Mouse (Mus musculus) left cerebral cortex, postnatal 4 days (tissue): ENCODE data around the gene Zfp606. TPM values are rescaled to one million over a fixed set of nuclear protein-coding genes. Genes with fewer than 3 reads are reported as not detected.

Experiments
- DNase-seq: peaks from one replicate; pipeline ENCODE4 v3.0.0-alpha.2; 2022
- intact Hi-C: fragments of 180-260 bp; cut with DNase I; formaldehyde crosslinking; loops from one replicate; pipeline ENCODE4 v1.15.1; 2025
- total RNA-seq, 2 experiments: library from RNA; stranded (reverse); gene quantifications; 2 replicates each; pipeline ENCODE4 v1.2.3; 2021

The Zfp606 gene
- 10 to 100 TPM; 22.3 to 25.9 TPM for total RNA-seq

DNA sequence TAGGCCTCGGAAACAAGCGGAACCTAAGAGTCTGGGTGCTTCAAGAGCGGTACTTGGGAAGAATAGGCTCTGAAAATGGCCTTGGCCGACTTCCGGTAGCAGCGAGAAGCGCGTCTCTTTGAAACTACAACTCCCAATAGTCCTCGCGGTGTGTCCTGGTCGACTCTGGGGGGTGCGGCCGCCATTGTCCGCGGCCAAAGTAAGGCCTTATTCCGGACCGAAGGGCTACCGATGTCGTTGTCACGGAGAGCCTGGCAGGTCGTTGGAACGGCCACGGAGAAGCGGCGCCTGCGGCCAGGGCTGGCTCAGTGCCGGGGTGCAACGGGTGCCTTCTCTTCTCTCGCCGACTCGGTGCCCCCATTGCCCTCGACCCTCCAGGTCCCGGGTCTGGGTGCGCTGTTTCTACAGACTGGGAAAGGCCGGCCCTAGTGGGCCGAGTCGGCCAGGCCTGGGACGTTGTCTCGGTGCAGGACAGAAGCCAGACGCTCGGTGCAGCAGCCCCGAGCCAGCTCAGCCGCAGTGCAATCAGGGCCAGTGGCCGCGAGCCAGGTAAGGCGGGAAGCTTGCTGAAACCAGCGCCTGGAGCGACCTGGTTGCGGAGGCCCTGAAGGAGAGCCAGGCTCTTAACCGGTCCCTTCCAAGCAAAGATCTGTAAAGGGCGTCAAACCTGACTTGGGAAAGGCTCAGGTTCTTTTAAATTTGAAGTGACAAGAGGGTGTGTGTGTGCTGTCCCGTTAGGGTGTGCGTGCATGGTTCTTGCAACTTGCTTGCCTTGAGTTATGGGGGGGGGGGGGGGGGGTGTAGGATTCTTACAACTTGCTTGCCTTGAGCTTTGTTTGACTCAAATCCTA, at the start of gene Zfp606:
TSS of gene Zfp606 (plus strand) at position 136 of the 851 bp plus-strand sequence.
- intact Hi-C loops = loop anchor here (10.0 kb wide), 1 partner anchor 54 kb away; the partner anchor contains the start of gene Zfp551
- DNase-seq = peak; percentile 89

DNA sequence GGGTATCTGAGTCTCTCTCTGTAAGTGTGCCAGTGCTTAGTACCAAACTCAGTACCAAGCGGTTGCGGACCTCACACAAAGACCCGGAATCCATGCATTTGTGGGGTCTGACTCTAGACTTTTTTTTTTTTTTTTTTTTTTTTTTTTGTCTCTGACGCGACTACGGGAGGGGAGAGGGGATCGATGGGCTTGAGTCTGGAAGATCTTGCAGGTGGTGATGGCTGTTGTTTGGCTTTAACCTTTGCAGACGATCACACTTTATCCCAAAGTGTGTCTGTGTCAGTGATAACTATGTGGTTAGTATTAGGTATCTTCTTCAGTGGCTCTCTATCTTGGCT, 885 bp downstream of the Zfp606 start:
- DNase-seq = no peak
- intact Hi-C loops = loop anchor here (10.0 kb wide), 1 partner anchor 54 kb away; the partner anchor contains the start of gene Zfp551

DNA sequence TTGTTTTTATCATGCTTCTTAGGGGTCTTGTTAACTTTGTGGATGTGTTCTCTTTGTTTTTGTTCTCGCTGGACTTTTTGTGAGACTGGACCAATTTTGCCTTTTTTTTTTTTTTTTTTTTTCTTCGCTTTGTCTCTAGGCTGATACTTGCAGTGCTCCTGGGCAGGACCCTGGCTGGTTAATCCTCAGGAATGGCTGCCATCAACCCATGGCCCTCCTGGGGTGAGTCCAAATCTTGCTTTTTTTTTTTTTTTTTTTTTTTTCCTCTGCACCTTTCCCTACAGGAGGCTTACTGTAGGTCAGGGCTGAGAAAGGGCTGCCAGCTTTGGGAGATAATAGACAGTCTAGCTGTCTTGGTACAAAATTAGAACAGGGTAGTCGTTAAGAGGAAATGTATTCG, 1.4 kb downstream of the Zfp606 start:
- intact Hi-C loops = loop anchor here (10.0 kb wide), 1 partner anchor 55 kb away; the partner anchor contains the start of gene Zfp551

DNA sequence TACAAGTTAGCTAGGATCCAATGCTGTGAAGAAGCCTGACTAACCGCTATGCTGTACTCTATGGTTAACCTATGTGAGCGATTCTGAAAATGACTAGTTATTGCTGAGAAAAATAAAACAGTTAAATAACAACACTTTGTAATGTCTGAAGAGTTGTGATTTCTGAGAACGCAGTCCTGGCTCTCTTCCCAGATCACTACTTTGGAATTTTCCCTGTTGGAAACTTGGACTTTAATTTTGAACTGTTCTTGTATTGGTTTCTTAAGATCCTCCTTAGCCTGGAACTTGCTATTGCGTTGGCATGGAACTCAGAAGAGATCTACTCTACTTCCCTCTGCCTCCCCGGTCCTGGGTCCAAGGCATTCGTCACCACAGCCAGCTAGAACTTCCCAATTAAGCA, 5.7 kb downstream of the Zfp606 start:
- intact Hi-C loops = no loop called here

More for the DNA sequence above, 1.4 kb downstream of the Zfp606 start:
- DNase-seq = no peak

DNA sequence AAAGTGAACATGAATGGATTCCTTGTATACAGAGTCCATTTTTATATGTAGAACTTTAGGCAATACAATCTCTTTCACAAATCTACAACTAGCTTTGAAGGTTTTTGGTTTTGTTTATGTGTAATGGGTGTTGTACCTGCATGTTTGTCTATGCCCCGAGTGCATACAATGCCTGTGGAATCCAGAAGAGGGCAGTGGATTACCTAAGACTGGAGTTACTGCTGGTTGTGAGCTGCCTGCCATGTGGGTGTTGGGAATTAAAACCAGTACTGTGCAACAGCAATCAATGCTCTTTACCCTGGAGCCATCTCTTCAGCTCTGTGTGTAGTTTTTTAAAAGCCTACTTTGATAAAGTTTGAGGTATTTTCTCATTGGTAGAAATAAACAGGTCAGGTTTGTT, 7.9 kb downstream of the Zfp606 start:
- DNase-seq = no peak
- intact Hi-C loops = no loop called here

More for the DNA sequence above, 5.7 kb downstream of the Zfp606 start:
- DNase-seq = no peak

DNA sequence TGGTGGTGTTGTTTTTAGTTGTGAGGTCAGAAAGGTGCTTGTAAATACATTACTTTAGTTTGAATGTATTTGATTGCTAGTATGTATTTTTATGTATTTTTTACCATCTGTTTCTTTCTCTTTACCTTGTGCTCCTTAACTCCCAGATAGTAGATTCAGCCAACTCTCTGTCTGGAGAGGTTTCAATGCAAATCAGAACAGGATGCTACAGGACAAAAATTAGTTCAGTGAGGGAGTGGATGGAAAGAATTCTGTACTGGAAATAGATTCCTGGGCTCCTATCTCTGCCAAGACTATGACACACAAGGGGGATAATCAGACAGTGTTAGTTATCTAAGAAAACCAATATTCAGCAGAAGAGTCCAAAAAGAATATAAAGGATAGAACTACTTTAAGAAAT, 8.6 kb downstream of the Zfp606 start:
- intact Hi-C loops = no loop called here
- DNase-seq = no peak

DNA sequence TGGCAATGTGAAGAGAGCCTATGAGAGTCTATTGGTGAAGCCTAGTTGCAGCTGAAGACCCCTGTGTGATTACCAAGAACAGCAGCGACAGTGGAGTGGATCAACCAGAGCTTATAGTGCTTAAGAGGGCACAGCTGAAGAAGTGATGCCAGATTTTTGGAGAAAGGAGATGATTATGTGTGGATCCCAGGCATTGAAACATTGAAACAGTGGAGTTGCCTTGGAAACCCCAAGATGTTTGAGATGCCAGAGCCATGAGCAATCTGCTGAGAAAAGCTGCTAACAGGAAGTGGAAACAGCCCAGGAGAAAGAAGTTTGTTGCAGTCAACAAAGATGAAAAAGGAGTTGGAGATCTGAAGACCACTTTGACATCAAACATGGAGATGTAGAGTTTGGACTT, 32.8 kb downstream of the Zfp606 start:
- no peak for DNase-seq
- intact Hi-C loops = no loop called here

DNA sequence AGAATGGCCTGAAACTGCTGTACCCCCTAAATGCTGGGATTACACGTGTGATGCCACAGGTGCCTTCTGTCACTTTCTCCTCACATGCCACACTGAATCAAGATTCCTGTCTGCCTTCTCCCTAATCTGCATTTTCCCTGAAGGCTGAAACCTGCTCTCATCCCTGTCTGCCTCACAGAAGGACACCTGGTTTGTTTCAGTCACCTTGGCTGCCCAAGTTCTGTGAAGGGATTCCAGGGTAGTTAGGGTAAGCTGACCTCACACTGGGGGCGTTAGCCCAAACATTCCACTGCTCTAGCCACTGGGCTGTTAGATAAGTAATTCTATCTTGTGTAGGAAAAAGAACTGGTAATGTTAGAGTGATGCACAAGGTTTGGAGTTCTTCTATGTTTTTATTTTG, 34.1 kb downstream of the Zfp606 start, which contains the start of gene 2900092C05Rik:
TSS of gene 2900092C05Rik (plus strand) at position 301 of the 400 bp plus-strand sequence.
- DNase-seq = no peak
- intact Hi-C loops = no loop called here

Other genes with a start within 250 kb of the Zfp606 start
- gene Vmn1r81, start 210.0 kb upstream of the Zfp606 start, total RNA-seq = under 1 TPM in 1 of 2 experiments, not detected in 1; 0.02 TPM
- not detected for gene Vmn1r82, start 177.9 kb upstream of the Zfp606 start, total RNA-seq
- not detected for gene Vmn1r83, start 148.8 kb upstream of the Zfp606 start, total RNA-seq
- gene Vmn1r84, start 109.0 kb upstream of the Zfp606 start, total RNA-seq = not detected
- 10 to 100 TPM; 10.2 to 11.9 TPM for gene Zfp551, start 55.5 kb upstream of the Zfp606 start, total RNA-seq
- not detected for gene 2900092C05Rik, start 34.2 kb downstream of the Zfp606 start, total RNA-seq
- gene Vmn2r53, start 130.5 kb downstream of the Zfp606 start, total RNA-seq = under 1 TPM; 0.06 to 0.12 TPM
- not detected for gene Vmn2r54, start 162.0 kb downstream of the Zfp606 start, total RNA-seq
- gene Vmn2r55, start 206.7 kb downstream of the Zfp606 start, total RNA-seq = not detected